Mouse (Mus musculus) heart, adult 9 months (tissue): ENCODE data around the gene Eif4a3.
"Not testable (repeated sequence)": the region's sequence is repeated elsewhere in the genome, so short reads cannot be mapped to it uniquely, and the experiment has no call there.

ENCODE experiments used
- DNase-seq, 2 experiments: peaks; one replicate each; pipeline ENCODE4 v3.0.0; 2022; ENCODE audit warnings: low spot score in 2 of 2

Gene Eif4a3

GRCm38 (mm10) chr11:119298917-119299316 lies 972 bp downstream of the Eif4a3 start:
- no peak for DNase-seq

- no peak for DNase-seq
Measured at GRCm38 (mm10) chr11:119297996-119298395, 1.9 kb downstream of the Eif4a3 start.

- not testable (repeated sequence) for DNase-seq
Measured at GRCm38 (mm10) chr11:119292861-119293260, 7.0 kb downstream of the Eif4a3 start.

GRCm38 (mm10) chr11:119287207-119287992 lies 12.5 kb downstream of the Eif4a3 start:
- DNase-seq: no peak

GRCm38 (mm10) chr11:119285791-119286527 lies 13.9 kb downstream of the Eif4a3 start:
- no peak for DNase-seq

GRCm38 (mm10) chr11:119281030-119281429 lies 18.9 kb downstream of the Eif4a3 start:
- no peak for DNase-seq

- no peak for DNase-seq
Measured at GRCm38 (mm10) chr11:119273186-119273930, 26.5 kb downstream of the Eif4a3 start.

GRCm38 (mm10) chr11:119272492-119272891 lies 27.4 kb downstream of the Eif4a3 start:
- not testable (repeated sequence) for DNase-seq

GRCm38 (mm10) chr11:119268557-119269195 lies 31.2 kb downstream of the Eif4a3 start:
- DNase-seq: no peak

- DNase-seq: peak; percentile 89 to 94
Measured at GRCm38 (mm10) chr11:119267768-119268556, 31.9 kb downstream of the Eif4a3 start, which contains the start of gene Gaa. Gene Gaa (plus strand): TSS chr11:119267887.

- DNase-seq: peak; percentile 41 to 47
Measured at GRCm38 (mm10) chr11:119267241-119267674, 32.6 kb downstream of the Eif4a3 start.

GRCm38 (mm10) chr11:119265811-119266210 lies 34.1 kb downstream of the Eif4a3 start:
- no peak for DNase-seq

- DNase-seq: no peak
Measured at GRCm38 (mm10) chr11:119264413-119264812, 35.5 kb downstream of the Eif4a3 start.

GRCm38 (mm10) chr11:119259977-119260376 lies 39.9 kb downstream of the Eif4a3 start:
- no peak for DNase-seq

- peak; percentile 71 to 81 for DNase-seq
Measured at GRCm38 (mm10) chr11:119258572-119259322, 41.1 kb downstream of the Eif4a3 start.

- no peak for DNase-seq
Measured at GRCm38 (mm10) chr11:119258216-119258571, 41.7 kb downstream of the Eif4a3 start.

- DNase-seq: not testable (repeated sequence)
Measured at GRCm38 (mm10) chr11:119256557-119256956, 43.3 kb downstream of the Eif4a3 start.

- no peak for DNase-seq
Measured at GRCm38 (mm10) chr11:119252854-119253541, 46.9 kb downstream of the Eif4a3 start.

- no peak for DNase-seq
Measured at GRCm38 (mm10) chr11:119250998-119251397, 48.9 kb downstream of the Eif4a3 start.
